Mouse (Mus musculus): Measurements from ENCODE around the gene Gm48552. TPM values are rescaled to one million over a fixed set of nuclear protein-coding genes. Genes with fewer than 3 reads are reported as not detected.
A peak's percentile ranks its signal among the peaks of the same experiment; 100 is the strongest.

Gene Gm48552
- polyA plus RNA-seq, 1 experiment from 2014 or later = 1.6 TPM

- no peak overlapping the region for H3K9ac ChIP-seq
- H3K27ac ChIP-seq = peak overlapping the region; percentile 84
- no peaks in the 10 kb centered on the region for H3K27me3 ChIP-seq
- 80% methylated on average over 16 of the region's 16 CpGs for WGBS
- H3K9me3 ChIP-seq (replicated peaks) = no peaks in the 10 kb centered on the region
- H3K36me3 ChIP-seq = peaks cover 22% of the 10 kb centered on the region
- ATAC-seq (replicated peaks; ENCODE audit: low FRiP score) = no peak
- H3K4me2 ChIP-seq = no peak overlapping the region
- H3K4me1 ChIP-seq = peaks cover 100% of the 10 kb centered on the region
- H3K4me3 ChIP-seq (replicated peaks) = no peak overlapping the region
Measured at GRCm38 (mm10) chr10:81412586-81413309, 23.9 kb downstream of the Gm48552 start.

- ATAC-seq (replicated peaks; ENCODE audit: low FRiP score) = peak; percentile 16; the same call in 1 of the 2 replicates
- peaks cover 14% of the 10 kb centered on the region for H3K36me3 ChIP-seq
- no peaks in the 10 kb centered on the region for H3K27me3 ChIP-seq
- WGBS = 31% methylated on average over 26 of the region's 26 CpGs
- peak overlapping the region; percentile 20 for H3K4me3 ChIP-seq (replicated peaks)
- H3K9ac ChIP-seq = 0 out of 2 replicates have a peak overlapping the region, but pooled peaks have one; percentile 15
- peaks cover 100% of the 10 kb centered on the region for H3K4me1 ChIP-seq
- peak overlapping the region; percentile 84 for H3K27ac ChIP-seq
- peak overlapping the region; percentile 46 for H3K4me2 ChIP-seq
- H3K9me3 ChIP-seq (replicated peaks) = no peaks in the 10 kb centered on the region
Measured at GRCm38 (mm10) chr10:81413310-81414261, 24.8 kb downstream of the Gm48552 start.

GRCm38 (mm10) chr10:81414682-81415081, 25.9 kb downstream of the Gm48552 start:
- H3K27me3 ChIP-seq = no peaks in the 10 kb centered on the region
- no peak overlapping the region for H3K9ac ChIP-seq
- peaks cover 19% of the 10 kb centered on the region for H3K36me3 ChIP-seq
- H3K4me2 ChIP-seq = no peak overlapping the region
- ATAC-seq (replicated peaks; ENCODE audit: low FRiP score) = no peak
- H3K4me3 ChIP-seq (replicated peaks) = no peak overlapping the region
- no peaks in the 10 kb centered on the region for H3K9me3 ChIP-seq (replicated peaks)
- peak overlapping the region; percentile 84; the same call in 1 of the 2 replicates for H3K27ac ChIP-seq
- peaks cover 100% of the 10 kb centered on the region for H3K4me1 ChIP-seq

- no peak for ATAC-seq (replicated peaks; ENCODE audit: low FRiP score)
- H3K4me3 ChIP-seq (replicated peaks) = no peak overlapping the region
- peak overlapping the region; percentile 18; the same call in 1 of the 2 replicates for H3K9ac ChIP-seq
- peaks cover 99% of the 10 kb centered on the region for H3K4me1 ChIP-seq
- H3K4me2 ChIP-seq = no peak overlapping the region
- H3K27ac ChIP-seq = 0 out of 2 replicates have a peak overlapping the region, but pooled peaks have one; percentile 86
- no peaks in the 10 kb centered on the region for H3K9me3 ChIP-seq (replicated peaks)
- H3K36me3 ChIP-seq = peaks cover 23% of the 10 kb centered on the region
- no peaks in the 10 kb centered on the region for H3K27me3 ChIP-seq
- WGBS = 79% methylated on average over 5 of the region's 5 CpGs
Measured at GRCm38 (mm10) chr10:81415146-81415545, 26.3 kb downstream of the Gm48552 start.

GRCm38 (mm10) chr10:81415549-81416310, 26.9 kb downstream of the Gm48552 start:
- no peak overlapping the region for H3K4me3 ChIP-seq (replicated peaks)
- ATAC-seq (replicated peaks; ENCODE audit: low FRiP score) = no peak
- peaks cover 93% of the 10 kb centered on the region for H3K4me1 ChIP-seq
- H3K27ac ChIP-seq = peak overlapping the region; percentile 86
- 63% methylated on average over 17 of the region's 17 CpGs for WGBS
- H3K9ac ChIP-seq = peak overlapping the region; percentile 18; the same call in 1 of the 2 replicates
- H3K9me3 ChIP-seq (replicated peaks) = no peaks in the 10 kb centered on the region
- no peak overlapping the region for H3K4me2 ChIP-seq
- H3K36me3 ChIP-seq = peaks cover 26% of the 10 kb centered on the region
- H3K27me3 ChIP-seq = no peaks in the 10 kb centered on the region

GRCm38 (mm10) chr10:81416581-81417226, 27.9 kb downstream of the Gm48552 start:
- peak; percentile 69 for ATAC-seq (replicated peaks; ENCODE audit: low FRiP score)
- Histone ChIP-seq H3K36me3 (peaks cover 26% of the 10 kb centered on the region), H3K27me3 (no peaks in the 10 kb centered on the region), H3K4me1 (peaks cover 87% of the 10 kb centered on the region), H3K9me3 (replicated peaks) (no peaks in the 10 kb centered on the region), H3K9ac (peak overlapping the region; percentile 38), H3K4me2 (peak overlapping the region; percentile 68), H3K4me3 (replicated peaks) (peak overlapping the region; percentile 32), H3K27ac (peak overlapping the region; percentile 86)
- WGBS = 4% methylated on average over 26 of the region's 26 CpGs

- no peak for ATAC-seq (replicated peaks; ENCODE audit: low FRiP score)
- no peaks in the 10 kb centered on the region for H3K27me3 ChIP-seq
- H3K36me3 ChIP-seq = peaks cover 26% of the 10 kb centered on the region
- 47% methylated on average over 12 of the region's 12 CpGs for WGBS
- H3K4me2 ChIP-seq = peak overlapping the region; percentile 68
- H3K9me3 ChIP-seq (replicated peaks) = no peaks in the 10 kb centered on the region
- H3K27ac ChIP-seq = peak overlapping the region; percentile 86
- peak overlapping the region; percentile 38 for H3K9ac ChIP-seq
- peak overlapping the region; percentile 32 for H3K4me3 ChIP-seq (replicated peaks)
- H3K4me1 ChIP-seq = peaks cover 82% of the 10 kb centered on the region
Measured at GRCm38 (mm10) chr10:81417227-81418215, 28.7 kb downstream of the Gm48552 start.

GRCm38 (mm10) chr10:81418216-81419070, 29.6 kb downstream of the Gm48552 start:
- WGBS = 44% methylated on average over 11 of the region's 11 CpGs
- peaks cover 77% of the 10 kb centered on the region for H3K4me1 ChIP-seq

GRCm38 (mm10) chr10:81419111-81419928, 30.5 kb downstream of the Gm48552 start:
- WGBS = 88% methylated on average over 10 of the region's 10 CpGs
- Histone ChIP-seq H3K4me1 (peaks cover 77% of the 10 kb centered on the region), H3K4me3 (replicated peaks) (no peak overlapping the region)

More at GRCm38 (mm10) chr10:81418216-81419070, 29.6 kb downstream of the Gm48552 start:
- Histone ChIP-seq H3K36me3 (peaks cover 20% of the 10 kb centered on the region; the same call in 1 of the 2 replicates), H3K4me3 (replicated peaks) (no peak overlapping the region), H3K4me2 (no peak overlapping the region), H3K27ac (0 out of 2 replicates have a peak overlapping the region, but pooled peaks have one; percentile 9), H3K27me3 (no peaks in the 10 kb centered on the region), H3K9ac (no peak overlapping the region), H3K9me3 (replicated peaks) (no peaks in the 10 kb centered on the region)
- no peak for ATAC-seq (replicated peaks; ENCODE audit: low FRiP score)

More at GRCm38 (mm10) chr10:81419111-81419928, 30.5 kb downstream of the Gm48552 start:
- H3K36me3 ChIP-seq = peaks cover 19% of the 10 kb centered on the region; the same call in 1 of the 2 replicates
- H3K9ac ChIP-seq = no peak overlapping the region
- no peak for ATAC-seq (replicated peaks; ENCODE audit: low FRiP score)
- no peak overlapping the region for H3K4me2 ChIP-seq
- H3K27ac ChIP-seq = no peak overlapping the region
- H3K27me3 ChIP-seq = no peaks in the 10 kb centered on the region
- H3K9me3 ChIP-seq (replicated peaks) = no peaks in the 10 kb centered on the region
